Mouse (Mus musculus) T-helper 2 cell (primary cell): ENCODE measurements around the gene Rabac1.

ENCODE experiments used
- in situ Hi-C: fragments of 300-600 bp; cut with MboI, MseI; formaldehyde crosslinking; loops from one replicate; pipeline ENCODE4 v1.15.1; 2025; ENCODE audit warnings: high pct_unique_total_duplicates

Gene Rabac1

DNA sequence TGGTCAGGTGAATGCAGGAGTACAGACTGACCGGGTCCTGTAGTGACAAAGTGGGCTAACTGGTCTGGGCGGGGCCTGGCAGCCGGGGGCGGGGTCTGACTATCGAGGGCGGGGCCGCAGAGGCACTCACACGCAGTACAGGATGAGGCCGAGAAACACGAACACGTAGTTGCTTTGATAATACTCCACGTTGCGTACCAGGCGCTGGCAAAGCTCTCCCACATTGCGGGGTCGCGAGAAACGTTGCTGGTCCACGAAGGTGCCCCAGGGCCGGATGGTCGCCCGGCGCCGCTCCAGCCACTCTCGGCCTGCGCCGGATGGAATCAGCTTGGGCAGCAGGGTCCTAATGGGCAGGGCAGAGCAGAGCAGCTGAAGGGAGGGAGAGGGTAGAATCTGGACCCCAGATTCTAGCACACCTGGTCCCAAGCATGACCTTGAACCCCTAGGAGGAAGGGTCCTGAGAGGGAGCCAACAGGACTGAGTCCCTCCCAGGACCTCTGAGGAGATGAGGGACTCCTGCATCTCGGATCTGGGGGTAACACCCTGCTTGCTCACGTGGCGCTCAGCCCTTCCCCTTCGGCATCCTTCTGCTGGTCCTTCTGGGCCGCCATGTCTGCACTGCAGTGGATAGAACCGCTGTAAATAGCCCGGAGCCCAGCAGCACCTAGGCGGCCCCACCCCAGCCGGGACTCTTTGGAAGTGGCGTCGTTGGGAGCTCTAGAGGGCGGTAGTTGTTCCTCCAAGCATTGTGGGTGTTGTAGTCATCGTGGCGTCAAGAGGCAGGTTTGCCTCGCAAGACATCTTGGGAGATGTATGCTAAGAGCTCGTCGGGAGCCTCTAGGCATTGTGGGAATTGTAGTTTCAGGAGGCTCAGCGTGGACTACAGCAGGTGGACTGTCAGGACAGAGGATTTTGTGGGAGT lies at the start of gene Rabac1:
TSS of gene Rabac1 (minus strand) at position 783 of the 922 bp plus-strand sequence.
- in situ Hi-C loops: loop anchor here (5.0 kb wide), 1 partner anchor 90 kb away; the partner anchor contains the start of gene Rps19

DNA sequence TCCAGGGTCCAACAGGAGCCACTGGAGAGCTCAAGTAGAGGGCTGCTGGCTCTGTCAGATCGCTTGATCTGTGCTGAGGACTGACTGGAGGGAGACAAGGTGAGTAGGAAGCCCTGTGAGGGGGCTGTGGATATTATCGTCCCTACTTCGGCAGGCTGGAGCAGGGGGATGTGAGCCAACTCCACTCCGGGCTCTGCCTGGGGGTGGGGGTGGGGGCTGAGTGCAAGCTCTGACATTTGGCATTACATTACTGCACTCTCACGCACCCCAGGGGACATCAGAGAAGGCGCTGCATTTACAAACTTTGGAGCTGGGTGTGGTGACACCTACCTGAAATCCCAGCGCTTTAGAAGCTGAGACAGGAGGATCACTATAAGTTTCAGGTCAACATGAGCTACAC lies 39.0 kb upstream of the Rabac1 start:
- in situ Hi-C loops: no loop called here

DNA sequence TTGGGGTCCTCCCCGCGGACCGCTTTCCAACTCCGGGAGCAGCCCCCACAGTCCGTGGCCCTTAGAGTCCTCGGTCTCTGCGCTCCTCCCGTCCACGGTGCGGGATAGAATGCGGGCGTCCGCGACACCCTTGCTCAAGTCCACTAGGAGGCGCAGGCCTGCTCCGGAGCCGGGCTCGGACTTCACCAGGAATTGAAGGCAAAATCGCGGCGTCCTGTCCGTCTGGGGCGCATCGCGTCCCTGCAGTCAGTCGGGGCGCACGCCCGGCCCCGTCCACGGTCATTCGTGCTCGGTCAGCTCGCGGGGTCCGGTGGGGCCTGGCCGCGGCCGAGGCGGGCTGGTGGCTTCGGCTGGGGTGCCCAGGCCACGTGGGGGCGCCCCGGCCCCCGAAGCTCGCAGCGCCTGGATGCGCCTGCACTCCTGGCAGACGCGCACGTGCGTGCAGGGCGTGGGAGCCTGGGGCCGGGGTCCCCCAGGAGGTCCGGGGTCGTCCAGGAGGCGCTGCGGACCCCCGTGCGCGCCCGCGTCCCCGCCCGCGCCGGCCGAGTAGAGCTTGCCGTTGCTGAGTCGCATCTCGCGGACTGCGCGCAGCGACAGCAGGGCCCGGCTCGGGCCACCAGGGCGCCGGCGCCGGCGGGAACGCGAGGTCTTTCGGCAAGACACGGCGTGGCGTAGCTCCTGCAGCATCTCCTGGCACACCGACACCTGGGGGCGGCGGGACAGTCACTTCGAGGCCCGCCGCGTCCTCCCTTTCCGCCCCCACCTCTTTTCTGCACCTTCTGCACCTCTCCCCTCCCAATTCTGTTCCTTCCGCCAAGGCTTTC lies 37.7 kb upstream of the Rabac1 start:
- in situ Hi-C loops: no loop called here

DNA sequence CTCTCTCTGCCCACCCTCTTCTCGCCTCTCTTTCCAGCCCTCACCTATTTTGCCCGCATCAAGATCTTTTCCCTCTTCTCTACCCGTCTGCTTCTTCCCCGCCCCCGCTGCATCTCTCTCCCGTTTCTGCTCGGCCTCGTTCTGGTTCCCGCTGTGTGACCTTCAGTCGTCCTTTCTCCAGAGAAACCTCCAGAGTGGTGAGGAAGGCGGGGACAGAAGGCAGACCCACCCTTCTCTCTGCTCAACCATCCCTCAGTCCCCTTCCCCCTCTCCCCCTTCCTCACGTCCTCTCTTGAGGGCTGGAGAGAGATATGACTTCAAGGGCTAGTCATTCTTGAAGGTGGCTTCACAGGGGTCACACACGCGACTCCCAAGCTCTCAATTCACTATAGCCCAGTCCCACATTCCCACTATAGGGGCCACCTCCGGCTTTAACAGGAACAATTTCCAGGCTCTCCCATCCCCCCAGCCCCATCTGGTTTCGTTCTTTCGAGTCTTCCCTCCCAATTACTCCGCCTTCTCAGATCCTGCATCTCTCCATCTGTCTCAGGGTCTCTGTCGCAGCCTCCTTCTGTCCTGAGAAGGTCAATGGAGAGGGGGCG lies 36.6 kb upstream of the Rabac1 start:
- in situ Hi-C loops: no loop called here

DNA sequence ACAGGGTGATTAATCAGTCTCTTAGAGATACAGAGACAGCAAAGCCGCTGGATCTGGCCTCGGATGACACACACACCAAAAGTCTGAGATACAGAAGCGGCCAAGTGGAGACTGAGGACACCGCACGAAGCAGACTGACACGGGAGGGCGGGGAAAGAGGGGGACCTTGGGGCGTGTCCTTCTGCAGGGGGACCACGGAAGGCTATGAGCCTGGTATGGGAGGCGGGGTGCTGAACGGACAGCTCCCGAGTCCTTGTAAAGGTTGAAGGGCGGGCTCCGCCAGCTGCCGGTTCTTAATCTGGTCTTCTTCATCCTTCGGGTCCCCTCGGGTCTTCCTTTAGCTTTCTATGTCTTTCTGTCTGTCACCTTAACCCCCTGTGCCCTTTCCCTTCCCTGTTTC lies 36.1 kb upstream of the Rabac1 start:
- in situ Hi-C loops: no loop called here

DNA sequence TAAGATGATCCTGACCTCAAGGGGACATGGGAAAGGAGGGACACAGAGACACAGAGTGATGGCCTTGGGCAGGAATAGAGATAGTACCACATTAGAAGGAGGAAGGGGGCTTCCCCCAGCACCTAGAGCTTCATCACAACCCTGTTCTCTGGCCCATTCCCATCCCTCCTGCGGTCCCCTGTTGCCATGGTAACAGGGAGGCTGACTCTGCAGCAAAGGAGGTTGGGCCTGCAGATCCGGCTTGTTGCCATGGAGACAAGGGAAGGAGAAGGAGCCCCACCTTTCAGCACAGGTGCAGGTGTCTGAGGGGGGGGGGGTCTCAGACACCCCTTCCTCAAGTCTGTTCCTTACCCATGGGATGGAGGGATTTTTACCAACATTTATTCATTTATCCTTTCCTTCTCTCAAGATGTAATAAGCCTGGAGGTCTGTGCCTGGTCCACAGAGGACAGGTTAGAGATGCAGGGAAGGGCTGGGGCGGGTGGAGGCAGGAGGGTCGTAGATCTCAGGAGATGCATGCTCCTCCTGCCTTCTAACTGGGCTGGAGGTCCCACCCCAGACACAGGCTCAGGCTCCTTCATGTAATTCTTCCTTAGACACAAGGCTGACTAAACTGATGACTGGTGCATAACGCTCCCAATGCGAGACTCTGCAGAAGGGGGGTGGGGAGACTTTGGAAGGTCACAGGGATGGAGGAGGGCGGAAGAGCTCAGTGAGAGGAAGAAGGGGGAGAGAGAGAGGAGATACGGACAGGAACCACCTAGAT lies 35.2 kb upstream of the Rabac1 start:
- in situ Hi-C loops: no loop called here

DNA sequence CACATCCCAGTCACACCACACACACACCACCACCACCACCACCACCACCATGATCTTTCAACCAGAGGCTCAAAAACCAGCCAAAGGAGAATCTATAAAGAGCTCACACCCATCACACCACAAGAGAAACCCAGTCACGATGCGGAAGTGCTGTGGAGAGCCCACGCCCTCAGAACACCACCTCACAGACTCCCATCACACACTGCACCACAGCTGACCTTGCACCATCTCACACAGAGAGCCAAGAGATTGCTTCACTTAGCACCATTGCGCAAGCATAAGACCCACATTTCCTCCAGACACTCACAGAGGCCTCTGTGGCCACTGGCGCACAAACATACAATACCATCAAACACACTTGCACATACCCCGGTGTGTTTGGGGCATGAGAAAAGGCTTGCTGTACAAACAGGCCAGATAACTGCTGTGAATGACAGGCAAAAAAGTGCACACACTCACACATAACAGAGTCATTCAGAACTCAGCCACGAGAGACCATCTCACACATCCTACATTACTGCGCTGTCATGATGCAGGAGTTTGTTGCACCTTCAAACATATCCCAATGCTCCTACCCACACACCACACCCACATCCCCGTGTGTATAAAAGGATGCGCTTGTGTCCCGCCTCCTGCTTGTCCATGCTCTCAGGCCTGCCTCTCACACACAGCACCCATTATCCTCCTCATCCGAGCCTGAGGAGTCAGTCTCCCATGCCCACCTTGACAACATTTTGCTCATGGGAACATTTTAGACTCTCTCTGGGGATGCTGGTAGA lies 34.2 kb upstream of the Rabac1 start:
- in situ Hi-C loops: no loop called here

DNA sequence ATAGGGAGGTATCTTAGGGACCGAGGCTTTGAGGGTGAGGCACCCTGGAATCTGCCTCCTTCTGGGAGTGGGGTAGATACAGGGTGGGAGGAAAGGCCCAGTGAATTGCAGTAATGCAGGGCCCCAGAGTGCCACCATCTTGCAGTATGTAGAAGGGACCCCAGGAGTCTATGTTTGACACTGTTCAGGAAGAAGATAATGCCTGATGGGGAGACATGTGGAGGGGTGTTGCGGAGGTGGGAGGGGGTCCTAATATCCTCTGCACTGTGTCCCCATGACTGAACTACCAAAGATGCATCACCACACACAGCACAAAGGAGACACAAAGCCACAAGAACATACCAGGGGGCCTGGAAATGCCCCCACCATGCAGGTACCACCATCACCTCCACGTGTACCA lies 33.6 kb upstream of the Rabac1 start:
- in situ Hi-C loops: no loop called here

DNA sequence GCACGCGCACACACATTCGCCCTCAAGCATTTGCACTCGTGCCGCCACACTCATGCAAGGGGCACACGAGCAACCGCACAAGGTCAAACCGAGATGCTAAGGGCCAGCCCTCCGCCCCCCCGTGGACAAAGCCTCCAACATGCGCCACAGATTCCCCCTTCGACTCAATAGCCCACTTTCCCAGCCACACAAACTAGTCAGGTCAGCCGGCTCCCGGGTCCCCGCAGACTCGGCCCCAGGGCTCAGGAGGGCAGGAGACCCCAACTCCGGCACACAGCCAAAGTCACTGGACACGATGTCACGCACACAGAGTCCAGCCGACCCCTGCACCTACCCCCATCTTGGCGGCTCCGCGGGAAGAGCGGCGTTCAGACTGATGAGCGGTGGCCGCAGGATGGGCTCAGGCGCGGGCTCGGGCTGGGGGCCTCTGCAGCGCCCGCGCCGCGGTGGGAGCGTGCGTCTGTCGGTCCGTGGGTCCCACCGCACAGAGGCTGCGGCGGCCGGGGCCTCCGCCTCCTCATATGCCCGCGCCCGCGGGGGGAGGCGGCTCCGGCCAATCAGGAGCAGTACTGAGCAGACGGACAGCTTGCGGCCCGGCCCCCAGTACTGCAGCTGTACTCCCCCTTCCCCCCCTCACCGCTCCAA lies 33.0 kb upstream of the Rabac1 start, which contains the start of gene Atp1a3:
TSS of gene Atp1a3 (minus strand) at position 538 of the 645 bp plus-strand sequence.
- in situ Hi-C loops: no loop called here

DNA sequence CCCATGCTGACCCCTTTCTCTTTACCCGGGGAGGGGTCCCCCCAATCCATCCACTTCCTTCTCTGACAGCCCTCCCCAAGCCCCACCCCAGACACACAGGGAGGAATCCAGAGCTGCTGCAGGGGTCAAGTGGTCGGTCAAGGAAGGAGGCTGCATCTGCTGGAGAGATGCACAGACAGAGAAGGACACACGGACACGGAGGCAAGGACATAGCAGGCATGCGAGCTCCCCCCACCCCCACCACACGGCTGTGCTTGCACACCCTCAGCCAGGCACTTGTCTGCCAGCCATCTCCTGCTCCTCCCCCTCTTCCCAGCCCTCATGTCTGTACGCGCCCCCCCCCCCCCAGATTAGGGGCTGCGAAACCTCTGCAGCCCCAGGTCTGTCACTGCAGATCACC lies 32.3 kb upstream of the Rabac1 start:
- in situ Hi-C loops: no loop called here

DNA sequence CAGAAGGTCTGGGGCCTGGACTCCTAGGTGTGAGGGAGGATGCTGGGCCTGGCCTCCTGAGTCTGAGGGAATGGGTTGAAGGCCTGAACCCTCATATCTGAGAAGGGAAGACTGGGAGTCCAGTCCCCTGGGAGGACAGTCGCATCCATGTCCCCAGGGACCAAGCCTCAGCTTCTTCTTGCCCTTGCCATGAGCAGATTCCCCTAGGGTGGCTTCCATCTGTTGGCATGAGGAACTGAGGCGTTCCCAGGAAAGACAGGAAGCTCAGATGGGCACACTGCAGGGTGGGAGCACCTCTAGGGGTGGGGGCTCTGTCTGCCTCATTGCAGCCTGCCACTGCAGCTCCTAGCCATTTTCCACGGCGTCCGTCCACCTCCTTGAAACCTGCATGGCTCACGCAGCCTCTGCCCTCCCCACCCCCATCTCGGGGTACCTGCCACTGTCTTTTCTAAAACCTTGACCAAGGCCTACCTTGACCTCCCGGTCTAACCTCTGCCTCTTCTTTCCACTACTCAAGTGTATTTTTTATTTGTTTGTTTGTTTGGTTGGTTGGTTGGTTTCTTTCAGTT lies 31.4 kb upstream of the Rabac1 start:
- in situ Hi-C loops: no loop called here

DNA sequence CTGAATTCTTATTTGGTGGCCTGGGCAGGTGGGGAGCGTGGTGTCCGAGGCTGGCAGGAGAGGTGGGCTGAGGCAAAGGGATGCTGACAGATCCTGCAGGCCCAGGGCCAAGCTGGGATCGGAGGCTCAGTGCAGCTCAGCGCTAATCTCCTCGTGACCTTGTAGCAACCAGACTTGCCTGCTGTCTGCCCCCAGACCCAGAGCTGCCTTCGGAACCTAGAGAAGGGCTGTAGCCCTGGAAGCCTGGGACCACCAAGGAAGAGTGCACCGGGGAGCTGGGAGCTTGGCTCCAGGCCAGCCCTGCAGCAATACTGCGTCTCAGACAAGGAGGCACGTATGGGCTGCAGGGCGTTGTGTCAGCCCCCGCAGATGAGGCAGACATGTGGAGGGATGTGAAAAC lies 30.7 kb upstream of the Rabac1 start:
- in situ Hi-C loops: no loop called here

DNA sequence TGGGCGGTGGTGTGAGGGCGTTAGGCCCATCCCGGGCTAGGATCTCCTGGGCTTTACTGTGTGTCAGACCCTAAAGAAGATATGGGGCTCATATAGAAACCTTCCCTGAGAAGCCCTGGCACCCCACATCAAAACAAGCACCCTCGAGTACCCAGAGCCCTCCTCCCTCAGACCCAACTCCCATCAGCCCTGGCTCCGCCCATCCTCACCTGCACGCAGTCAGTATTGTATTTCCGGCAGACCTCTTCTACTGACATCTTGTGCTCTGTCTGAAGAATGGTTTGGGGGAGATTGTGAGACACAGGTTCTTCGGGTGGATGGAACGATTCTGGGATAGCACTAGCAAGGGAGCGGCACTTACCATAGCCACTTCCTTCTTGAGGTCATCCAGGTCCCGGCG lies 28.2 kb upstream of the Rabac1 start:
- in situ Hi-C loops: no loop called here

DNA sequence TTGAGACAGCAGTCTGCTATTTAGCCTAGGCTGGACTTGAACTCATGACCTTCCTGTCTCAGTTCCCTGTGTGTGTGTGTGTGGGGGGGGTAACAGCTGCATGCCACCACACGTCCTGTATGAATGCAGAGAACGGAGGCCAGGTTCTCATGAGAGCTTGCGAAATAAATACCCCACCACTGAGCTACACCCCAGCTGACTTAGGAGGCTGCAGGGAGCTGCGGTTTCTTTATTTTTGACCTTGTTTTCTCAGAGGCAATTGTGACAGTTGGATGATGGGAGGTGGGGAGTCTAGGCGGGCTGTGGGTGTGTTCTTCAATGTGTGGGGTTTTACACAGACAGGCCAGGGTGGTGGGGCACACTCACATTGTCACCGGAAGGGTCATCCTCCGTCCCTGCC lies 27.7 kb upstream of the Rabac1 start:
- in situ Hi-C loops: no loop called here

DNA sequence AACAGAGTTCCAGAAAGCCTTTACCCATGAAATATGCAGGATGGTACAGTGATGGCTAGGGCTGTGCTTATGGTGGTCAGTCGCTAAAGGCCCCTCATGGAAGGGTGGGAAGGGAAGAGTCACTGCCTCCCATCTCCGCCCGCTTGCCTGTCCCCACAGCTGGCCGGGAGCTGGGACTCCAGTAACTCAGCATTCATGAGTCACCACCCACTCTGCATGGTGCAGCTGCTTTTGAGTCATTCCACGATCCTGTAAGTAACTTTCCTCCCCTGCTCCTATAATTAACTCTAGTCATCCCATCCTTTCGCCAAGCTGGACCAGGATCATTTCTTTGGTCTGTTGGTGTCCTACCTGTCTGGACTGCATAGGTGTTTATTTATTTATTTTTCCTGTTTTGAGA lies 20.5 kb upstream of the Rabac1 start:
- in situ Hi-C loops: no loop called here

DNA sequence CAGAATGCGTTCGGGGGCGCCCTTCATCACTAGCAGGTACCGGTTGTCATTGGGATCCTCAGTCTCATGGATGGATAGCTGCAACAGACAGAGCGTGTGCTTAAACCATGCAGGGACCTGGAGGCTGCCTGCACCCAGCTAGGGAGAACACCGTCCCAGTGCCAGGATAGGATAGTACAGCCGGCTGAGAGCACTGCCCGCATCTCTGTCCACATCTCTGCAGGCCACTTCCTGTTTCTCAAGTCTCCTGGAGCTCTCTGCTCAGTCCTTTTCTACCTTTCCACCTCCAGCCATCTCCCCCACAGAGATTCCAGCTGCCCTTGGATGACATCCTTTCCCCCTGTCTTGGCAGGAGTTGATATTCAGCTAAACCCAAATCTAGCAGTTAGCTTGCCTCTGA lies 17.9 kb upstream of the Rabac1 start:
- in situ Hi-C loops: no loop called here

DNA sequence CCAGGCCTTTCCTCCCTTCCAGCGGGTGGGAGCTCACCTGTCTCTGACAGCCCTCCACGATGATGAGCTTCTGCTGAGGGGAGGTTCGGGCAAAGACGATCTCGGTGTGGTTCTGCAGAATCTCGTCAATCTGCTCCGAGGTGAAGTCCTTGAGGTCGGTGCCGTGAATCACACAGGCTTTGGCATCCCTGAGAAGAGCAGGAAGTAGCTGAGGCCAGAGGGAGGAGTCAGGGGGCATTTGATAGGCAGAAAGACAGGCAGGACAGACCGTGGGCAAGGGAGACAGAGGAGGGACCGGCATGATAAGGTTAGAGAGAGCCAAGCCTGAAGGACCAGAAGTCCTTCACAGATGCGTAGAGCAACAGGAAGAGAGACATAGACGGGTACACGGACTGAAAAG lies 15.4 kb upstream of the Rabac1 start:
- in situ Hi-C loops: no loop called here

DNA sequence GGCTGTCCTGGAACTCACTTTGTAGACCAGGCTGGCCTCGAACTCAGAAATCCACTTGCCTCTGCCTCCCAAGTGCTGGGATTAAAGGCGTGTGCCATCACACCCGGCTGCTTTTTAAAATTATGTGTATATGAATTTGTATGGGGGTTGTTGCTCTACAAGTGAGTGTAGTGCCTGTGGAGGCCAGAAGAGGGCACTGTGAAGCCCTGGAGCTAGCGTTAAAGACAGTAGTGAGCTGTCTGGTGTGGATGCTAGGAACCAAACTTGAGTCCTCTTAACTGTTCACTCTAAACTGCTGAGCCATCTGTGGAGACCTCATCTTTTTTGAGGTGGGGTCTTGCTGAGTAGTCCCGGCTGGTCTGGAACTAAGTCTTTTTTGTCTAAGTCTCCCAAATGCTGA lies 13.2 kb upstream of the Rabac1 start:
- in situ Hi-C loops: no loop called here

DNA sequence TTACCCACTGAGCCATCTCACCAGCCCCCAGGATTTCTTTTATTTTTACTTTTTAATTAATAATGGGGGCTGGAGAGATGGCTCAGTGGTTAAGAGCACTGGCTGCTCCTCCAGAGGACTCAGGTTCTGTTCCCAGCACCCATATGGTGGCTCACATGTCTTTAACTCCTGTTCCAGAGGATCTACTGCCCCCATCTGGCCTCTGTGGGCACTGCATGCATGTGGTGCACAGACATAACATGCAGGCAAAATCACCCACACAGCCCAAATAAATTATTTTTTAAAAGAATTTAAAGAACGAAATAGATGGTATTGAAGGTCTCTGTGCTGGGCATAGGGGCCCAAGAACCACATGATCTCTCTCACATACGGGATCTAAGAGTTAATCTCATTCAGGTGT lies 11.8 kb upstream of the Rabac1 start:
- in situ Hi-C loops: no loop called here

DNA sequence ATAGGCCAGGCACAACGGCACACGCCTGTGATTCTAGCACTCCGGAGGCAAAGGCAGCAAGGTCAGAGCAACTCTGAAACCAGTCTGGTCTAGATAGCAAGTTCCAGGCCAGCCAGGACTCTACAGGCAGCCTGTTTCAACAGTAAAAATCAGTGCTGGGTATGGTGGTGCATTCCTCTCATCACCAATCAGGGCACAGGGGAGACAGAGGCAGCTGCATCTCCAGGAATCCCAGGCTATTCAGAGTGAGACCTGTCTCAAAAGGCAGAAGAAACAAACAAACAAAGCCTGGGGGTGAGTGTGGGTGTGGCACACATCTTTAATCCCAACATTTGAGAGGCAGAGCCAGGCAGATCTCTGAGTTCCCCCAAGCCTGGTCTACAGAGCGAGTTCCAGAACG lies 10.8 kb upstream of the Rabac1 start:
- in situ Hi-C loops: no loop called here
